Mouse (Mus musculus): ENCODE data around the gene Ncstn.
A peak's percentile ranks its signal among the peaks of the same experiment; 100 is the strongest.

GRCm38 (mm10) chr1:172126376-172127347 is 44.1 kb upstream of the Ncstn start, which contains the start of gene Pex19:
- peak; percentile 7; the same call in 1 of the 2 replicates for TF ChIP-seq CTCF (IDR thresholded peaks at IDR 0.05; ENCODE audit: extremely low read depth, insufficient read length, insufficient replicate concordance, low read depth, low read length)
- TF ChIP-seq POLR2A (IDR thresholded peaks at IDR 0.05; ENCODE audit: low read depth, low read length), result peak; percentile 29; the same call in 1 of the 2 replicates
